Mouse (Mus musculus): Measurements from ENCODE around the gene Kctd15. TPM values are rescaled to one million over a fixed set of nuclear protein-coding genes. Genes with fewer than 3 reads are reported as not detected.
A peak's percentile ranks its signal among the peaks of the same experiment; 100 is the strongest.

Kctd15 gene
- polyA plus RNA-seq, 2 experiments, result 18.7 to 77.1 TPM

- DNase-seq (ENCODE audit: low spot score) (peak; percentile 16), ATAC-seq (ENCODE audit: low FRiP score, low read depth) (no peak)
- no peaks in the 10 kb centered on the region for H3K9me3 ChIP-seq (ENCODE audit: control insufficient read depth, low read length)
- H3K27me3 ChIP-seq (ENCODE audit: control insufficient read depth, insufficient read depth, low read length), result no peaks in the 10 kb centered on the region; the same call in 1 of the 2 replicates
- no peak overlapping the region for H3K9ac ChIP-seq (ENCODE audit: low read depth, low read length, severe bottlenecking)
- H3K36me3 ChIP-seq (ENCODE audit: control insufficient read depth, insufficient read depth, low read length), result no peaks in the 10 kb centered on the region
- TF ChIP-seq POLR2A (IDR thresholded peaks at IDR 0.05; ENCODE audit: borderline replicate concordance, extremely low read depth, insufficient read depth, insufficient read length), result no peak
- H3K4me3 ChIP-seq (replicated peaks; ENCODE audit: low read length), result no peak overlapping the region
- H3K4me1 ChIP-seq (ENCODE audit: control insufficient read depth, insufficient read depth, low read length), result 0 out of 2 replicates have a peak, but pooled peaks cover 3% of the 10 kb centered on the region
- 39% methylated on average over 6 of the region's 6 CpGs for WGBS
- H3K4me2 ChIP-seq (replicated peaks; ENCODE audit: low read depth, low read length, severe bottlenecking), result no peak overlapping the region
- H3K27ac ChIP-seq (replicated peaks; ENCODE audit: low read depth, low read length), result no peak overlapping the region
Measured at GRCm38 (mm10) chr7:34689028-34689427, 32.5 kb upstream of the Kctd15 start.

GRCm38 (mm10) chr7:34685801-34686200 is 29.3 kb upstream of the Kctd15 start:
- Histone ChIP-seq H3K27ac (replicated peaks; ENCODE audit: low read depth, low read length) (no peak overlapping the region), H3K4me1 (ENCODE audit: control insufficient read depth, insufficient read depth, low read length) (0 out of 2 replicates have a peak, but pooled peaks cover 3% of the 10 kb centered on the region), H3K9ac (ENCODE audit: low read depth, low read length, severe bottlenecking) (no peak overlapping the region), H3K9me3 (ENCODE audit: control insufficient read depth, low read length) (no peaks in the 10 kb centered on the region), H3K4me2 (replicated peaks; ENCODE audit: low read depth, low read length, severe bottlenecking) (no peak overlapping the region), H3K4me3 (replicated peaks; ENCODE audit: low read length) (no peak overlapping the region), H3K27me3 (ENCODE audit: control insufficient read depth, insufficient read depth, low read length) (no peaks in the 10 kb centered on the region; the same call in 1 of the 2 replicates), H3K36me3 (ENCODE audit: control insufficient read depth, insufficient read depth, low read length) (no peaks in the 10 kb centered on the region)
- no peak for DNase-seq (ENCODE audit: low spot score)
- no peak for TF ChIP-seq POLR2A (IDR thresholded peaks at IDR 0.05; ENCODE audit: borderline replicate concordance, extremely low read depth, insufficient read depth, insufficient read length)
- 39% methylated on average over 7 of the region's 7 CpGs for WGBS
- no peak for ATAC-seq (ENCODE audit: low FRiP score, low read depth)

GRCm38 (mm10) chr7:34685176-34685575 is 28.6 kb upstream of the Kctd15 start:
- Histone ChIP-seq H3K9ac (ENCODE audit: low read depth, low read length, severe bottlenecking) (no peak overlapping the region), H3K4me1 (ENCODE audit: control insufficient read depth, insufficient read depth, low read length) (0 out of 2 replicates have a peak, but pooled peaks cover 3% of the 10 kb centered on the region), H3K4me3 (replicated peaks; ENCODE audit: low read length) (no peak overlapping the region), H3K9me3 (ENCODE audit: control insufficient read depth, low read length) (no peaks in the 10 kb centered on the region), H3K27ac (replicated peaks; ENCODE audit: low read depth, low read length) (no peak overlapping the region), H3K4me2 (replicated peaks; ENCODE audit: low read depth, low read length, severe bottlenecking) (no peak overlapping the region), H3K36me3 (ENCODE audit: control insufficient read depth, insufficient read depth, low read length) (no peaks in the 10 kb centered on the region), H3K27me3 (ENCODE audit: control insufficient read depth, insufficient read depth, low read length) (no peaks in the 10 kb centered on the region; the same call in 1 of the 2 replicates)
- 69% methylated on average over 4 of the region's 4 CpGs for WGBS
- no peak for TF ChIP-seq POLR2A (IDR thresholded peaks at IDR 0.05; ENCODE audit: borderline replicate concordance, extremely low read depth, insufficient read depth, insufficient read length)
- no peak for DNase-seq (ENCODE audit: low spot score)
- ATAC-seq (ENCODE audit: low FRiP score, low read depth), result no peak

- TF ChIP-seq POLR2A (IDR thresholded peaks at IDR 0.05; ENCODE audit: borderline replicate concordance, extremely low read depth, insufficient read depth, insufficient read length), result no peak
- Histone ChIP-seq H3K27me3 (ENCODE audit: control insufficient read depth, insufficient read depth, low read length) (peaks cover 2% of the 10 kb centered on the region), H3K4me2 (replicated peaks; ENCODE audit: low read depth, low read length, severe bottlenecking) (no peak overlapping the region), H3K9me3 (ENCODE audit: control insufficient read depth, low read length) (no peaks in the 10 kb centered on the region), H3K27ac (replicated peaks; ENCODE audit: low read depth, low read length) (no peak overlapping the region), H3K4me3 (replicated peaks; ENCODE audit: low read length) (no peak overlapping the region), H3K36me3 (ENCODE audit: control insufficient read depth, insufficient read depth, low read length) (no peaks in the 10 kb centered on the region), H3K9ac (ENCODE audit: low read depth, low read length, severe bottlenecking) (no peak overlapping the region), H3K4me1 (ENCODE audit: control insufficient read depth, insufficient read depth, low read length) (peaks cover 1% of the 10 kb centered on the region)
- DNase-seq (ENCODE audit: low spot score) (no peak), ATAC-seq (ENCODE audit: low FRiP score, low read depth) (no peak)
- 34% methylated on average over 15 of the region's 15 CpGs for WGBS
Measured at GRCm38 (mm10) chr7:34680771-34681421, 24.4 kb upstream of the Kctd15 start.

- Histone ChIP-seq H3K9ac (ENCODE audit: low read depth, low read length, severe bottlenecking) (no peak overlapping the region), H3K36me3 (ENCODE audit: control insufficient read depth, insufficient read depth, low read length) (no peaks in the 10 kb centered on the region), H3K4me2 (replicated peaks; ENCODE audit: low read depth, low read length, severe bottlenecking) (no peak overlapping the region), H3K9me3 (ENCODE audit: control insufficient read depth, low read length) (no peaks in the 10 kb centered on the region), H3K27ac (replicated peaks; ENCODE audit: low read depth, low read length) (no peak overlapping the region), H3K4me3 (replicated peaks; ENCODE audit: low read length) (no peak overlapping the region), H3K4me1 (ENCODE audit: control insufficient read depth, insufficient read depth, low read length) (peaks cover 5% of the 10 kb centered on the region), H3K27me3 (ENCODE audit: control insufficient read depth, insufficient read depth, low read length) (peaks cover 12% of the 10 kb centered on the region)
- WGBS, result 48% methylated on average over 2 of the region's 2 CpGs
- DNase-seq (ENCODE audit: low spot score), result peak; percentile 60
- no peak for TF ChIP-seq POLR2A (IDR thresholded peaks at IDR 0.05; ENCODE audit: borderline replicate concordance, extremely low read depth, insufficient read depth, insufficient read length)
- no peak for ATAC-seq (ENCODE audit: low FRiP score, low read depth)
Measured at GRCm38 (mm10) chr7:34679886-34680285, 23.4 kb upstream of the Kctd15 start.

All from limb, embryonic 14.5 days (tissue).